Mouse (Mus musculus) bone marrow, adult 2 months (tissue): ENCODE data around the gene Prkab2.

Experiments
- CTCF ChIP-seq: fragments of 200-500 bp; IDR thresholded peaks from 2 replicates; pipeline ENCODE4 v1.5.1; 2011; ENCODE audit warnings: low read length, control low read depth; ENCODE audit not compliant: control insufficient read depth, insufficient read depth
- POLR2A ChIP-seq: fragments of 200-500 bp; IDR thresholded peaks from 2 replicates; pipeline ENCODE4 v1.6.1; 2011; ENCODE audit warnings: low read depth, mild to moderate bottlenecking, control low read depth, low read length, borderline replicate concordance; ENCODE audit not compliant: control insufficient read depth

- TF ChIP-seq CTCF (no peak), POLR2A (no peak)
Observed at GRCm38 (mm10) chr3:97706561-97706960, 48.6 kb downstream of the Prkab2 start.
